Mouse (Mus musculus) embryo, embryonic 10.5 days (tissue): ENCODE results near the gene Plekha6.

Experiments used
- DNase-seq: peaks from one replicate; pipeline ENCODE4 v3.0.0-alpha.2; 2015; ENCODE audit warnings: low spot score

The Plekha6 gene

DNA sequence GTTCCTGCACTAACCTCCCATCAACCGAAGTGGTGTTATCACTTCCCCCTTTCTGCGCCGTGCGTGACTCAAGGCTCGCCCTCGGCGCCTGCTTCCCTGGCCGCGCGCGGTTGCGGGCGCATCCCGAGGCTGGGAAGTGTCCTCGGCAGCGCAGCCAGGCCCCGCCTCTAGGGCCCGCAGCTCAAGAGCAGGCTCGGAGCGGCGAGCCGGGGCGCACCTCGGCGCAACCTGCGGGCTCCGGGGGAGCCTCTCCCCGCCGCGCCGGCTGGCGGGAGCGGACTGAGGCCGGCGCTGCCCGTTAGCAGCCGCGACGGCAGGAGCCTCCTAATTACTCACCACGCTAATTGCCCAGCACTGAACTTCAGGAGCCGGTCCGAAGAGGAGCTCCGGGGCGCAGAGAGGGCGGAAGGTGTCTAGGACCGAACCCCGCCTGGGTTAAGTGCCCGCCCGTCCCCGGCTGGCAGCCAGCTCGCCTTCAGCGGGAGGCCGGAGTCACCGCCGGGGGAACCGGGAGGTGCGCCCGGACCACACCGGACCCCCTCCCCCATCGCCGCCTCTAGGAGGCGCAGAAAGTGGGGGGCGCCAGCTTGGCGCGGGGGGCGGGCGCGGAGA is at the start of gene Plekha6:
Gene Plekha6, plus strand, starts transcription at position 391 of the 612 bp plus-strand sequence.
- peak; percentile 58 for DNase-seq

DNA sequence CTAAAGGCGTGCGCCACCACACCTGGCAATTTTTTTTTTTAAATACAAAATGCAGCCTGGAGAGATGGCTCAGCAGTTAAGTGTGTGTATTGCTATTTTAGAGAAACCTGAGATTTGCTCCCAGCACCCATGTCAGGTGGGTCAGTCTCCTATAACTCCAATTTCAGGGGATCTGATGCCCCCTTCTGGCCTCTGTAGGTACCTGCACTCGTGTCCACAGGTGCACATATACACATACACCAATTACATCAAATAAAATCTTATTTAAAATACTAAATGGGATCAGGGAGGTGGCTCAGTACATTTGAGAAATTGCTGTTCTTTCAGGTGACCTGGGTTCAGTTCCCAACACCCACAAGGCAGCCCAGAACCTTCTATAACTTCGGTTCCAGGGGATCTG is 47.9 kb upstream of the Plekha6 start:
- DNase-seq = no peak

- DNase-seq = peak; percentile 21
Measured at GRCm38 (mm10) chr1:133118127-133118526, 45.9 kb upstream of the Plekha6 start.

DNA sequence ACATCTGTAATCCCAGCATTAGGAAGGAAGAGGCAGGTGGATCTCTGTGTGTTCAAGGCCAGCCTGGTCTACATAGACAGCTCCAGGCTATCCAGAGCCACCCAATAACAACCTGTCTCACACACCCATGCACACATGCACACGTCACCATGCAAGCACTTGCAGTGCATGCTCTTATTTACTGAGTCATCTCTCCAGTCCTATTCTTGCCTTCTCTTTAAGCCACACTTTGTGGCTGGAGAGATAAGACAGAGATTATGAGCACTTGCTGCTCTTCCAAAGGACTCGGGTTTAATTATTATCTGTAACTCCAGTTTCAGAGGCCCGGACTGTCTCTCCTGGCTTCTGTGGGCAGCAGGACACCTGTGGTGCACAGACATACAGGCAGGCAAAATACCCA is 45.2 kb upstream of the Plekha6 start:
- DNase-seq = no peak

DNA sequence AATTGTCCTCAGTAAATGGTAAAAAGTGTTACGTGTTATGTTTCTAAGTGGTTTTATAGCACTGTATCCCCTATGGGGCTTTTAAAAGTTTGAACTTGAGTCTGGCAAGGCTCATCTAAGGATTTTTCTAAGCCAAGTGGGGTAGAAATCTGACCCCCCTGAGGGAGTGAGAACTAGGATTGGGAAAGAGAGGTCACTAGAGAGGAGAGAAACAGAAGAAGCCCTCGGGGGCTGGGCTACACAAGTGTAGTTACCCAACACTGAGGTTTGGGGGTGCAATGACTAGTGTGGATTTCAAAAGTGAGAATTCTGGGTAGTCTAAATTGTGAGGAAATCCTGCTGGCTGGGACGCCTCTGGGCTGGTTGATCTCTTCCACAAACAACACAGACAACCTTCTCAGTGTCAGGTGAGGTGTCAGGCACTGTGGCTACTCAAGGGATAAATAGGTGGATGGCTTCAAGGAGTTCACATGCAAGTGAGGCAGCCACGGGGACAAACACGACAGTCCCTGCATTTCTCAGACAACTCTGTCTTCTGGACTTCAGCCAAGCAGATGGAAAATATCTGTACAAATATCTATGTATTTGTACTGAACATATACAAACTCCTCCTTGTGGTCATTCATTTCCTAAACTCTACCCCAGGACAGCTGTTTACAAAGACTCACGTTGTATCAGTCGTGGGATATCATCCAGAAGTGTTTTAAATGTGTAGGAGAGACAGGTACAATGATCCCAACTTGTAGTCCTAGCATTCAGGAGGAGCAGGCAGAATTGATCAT is 43.9 kb upstream of the Plekha6 start:
- no peak for DNase-seq

DNA sequence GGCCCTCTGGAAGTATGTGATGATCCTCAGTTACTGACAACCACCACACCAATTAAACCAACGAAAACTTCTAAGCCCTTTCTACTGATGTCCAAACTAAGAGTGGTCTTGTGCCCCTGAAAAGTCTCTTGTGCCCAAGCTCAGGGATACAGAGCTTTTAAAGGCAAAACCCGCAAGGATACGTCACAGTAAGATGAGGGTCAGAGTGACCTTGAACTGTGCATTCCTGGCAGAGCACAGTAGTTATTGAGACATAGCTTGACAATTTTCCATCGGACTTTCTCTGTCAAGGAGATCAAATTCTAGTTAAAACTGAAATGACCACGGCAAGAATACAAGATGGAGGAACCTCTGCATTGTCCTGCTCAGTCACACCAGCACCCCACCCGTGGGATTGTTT is 42.8 kb upstream of the Plekha6 start:
- no peak for DNase-seq

GRCm38 (mm10) chr1:133124137-133124536 is 39.9 kb upstream of the Plekha6 start:
- DNase-seq = no peak

DNA sequence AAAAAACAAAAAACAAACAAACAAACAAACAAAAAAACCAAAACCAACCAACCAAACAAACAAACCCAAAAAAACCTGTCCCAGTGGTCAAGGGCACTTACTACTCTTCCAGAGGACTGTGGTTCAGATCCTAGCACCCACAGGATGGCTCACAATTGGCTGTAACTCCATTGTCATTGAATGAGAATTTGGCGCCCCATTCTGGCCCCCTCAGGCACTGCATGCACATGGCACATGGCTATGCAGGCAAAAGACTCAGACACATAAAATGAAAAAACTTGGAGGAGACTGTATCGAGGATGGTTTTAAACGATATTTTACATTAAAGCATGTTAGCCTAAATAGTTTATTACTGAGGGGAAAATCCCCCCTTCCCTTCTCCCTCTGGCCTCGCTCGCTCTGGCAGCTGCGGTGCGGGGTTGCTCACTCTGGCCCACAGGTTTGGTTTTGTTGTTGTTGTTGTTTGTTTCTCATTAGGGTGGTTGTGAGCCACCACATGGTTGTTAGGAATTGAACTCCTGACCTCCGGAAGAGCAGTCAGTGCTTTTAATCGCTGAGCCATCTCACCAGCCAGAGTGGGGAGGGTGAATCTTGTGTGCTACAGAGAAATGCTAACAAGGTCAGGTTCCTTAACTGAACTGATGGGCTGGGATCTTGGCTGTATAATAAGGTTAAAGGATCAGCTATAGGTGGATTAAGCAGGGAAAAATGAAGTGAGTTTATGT is 38.2 kb upstream of the Plekha6 start:
- DNase-seq = no peak

DNA sequence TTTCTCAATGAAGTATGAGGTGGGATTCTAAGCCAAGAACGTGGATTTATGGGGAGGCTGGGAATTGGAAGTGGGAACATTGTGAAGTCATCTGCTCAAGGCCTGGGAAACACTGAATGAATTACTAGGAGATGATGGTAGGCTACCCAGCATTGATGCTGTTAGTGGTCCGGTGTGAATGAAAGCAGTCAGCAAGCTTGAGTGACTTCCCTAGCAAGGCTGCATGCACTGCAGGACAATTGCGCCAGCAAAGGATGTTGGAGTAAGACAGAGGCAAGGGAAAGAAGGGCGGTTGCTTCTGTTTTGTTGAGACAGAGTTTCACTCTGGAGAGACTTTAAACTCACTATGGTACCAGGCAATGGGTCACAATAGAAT is 37.7 kb upstream of the Plekha6 start:
- no peak for DNase-seq

GRCm38 (mm10) chr1:133127328-133127727 is 36.7 kb upstream of the Plekha6 start:
- DNase-seq = no peak

DNA sequence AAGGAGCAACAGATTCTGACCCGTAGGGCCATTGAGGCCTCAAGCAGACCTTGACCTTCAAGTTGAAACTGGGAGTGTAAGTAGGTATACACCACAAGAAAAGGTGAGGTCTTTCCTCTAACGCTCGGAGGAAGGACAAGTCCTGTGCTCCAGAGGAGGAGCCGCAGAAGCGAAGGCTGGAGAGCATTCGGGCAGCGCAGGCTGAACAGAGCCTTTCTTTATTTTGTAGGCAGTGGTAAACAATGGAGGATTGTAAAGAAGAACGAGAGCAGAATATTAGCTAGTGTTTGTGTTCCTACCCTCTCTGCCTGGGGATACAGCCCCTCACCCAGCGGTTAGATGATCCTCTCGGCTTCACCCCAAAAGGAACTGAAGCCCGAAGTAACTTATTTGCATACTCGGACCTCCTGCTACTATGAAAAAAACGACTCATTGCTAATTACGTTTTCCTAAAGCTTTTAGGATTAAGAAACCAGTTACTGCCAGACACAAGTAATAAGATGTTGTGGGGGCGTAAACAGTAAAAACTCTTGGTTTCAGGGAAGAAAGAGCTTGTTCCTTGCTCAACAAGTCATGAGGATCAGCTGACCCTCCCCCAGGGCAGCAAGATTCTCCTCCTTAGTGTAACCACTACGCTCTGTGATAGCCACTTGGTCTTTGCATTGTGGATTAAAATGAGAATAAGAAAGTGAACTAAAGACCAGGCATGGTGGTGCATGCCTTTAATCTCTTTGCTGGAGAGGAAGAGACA is 34.4 kb upstream of the Plekha6 start:
- peak; percentile 48 for DNase-seq

GRCm38 (mm10) chr1:133130638-133131560 is 33.1 kb upstream of the Plekha6 start, which contains the start of gene Ppp1r15b:
Gene Ppp1r15b (plus strand): TSS chr1:133131143.
- DNase-seq = peak; percentile 99

DNA sequence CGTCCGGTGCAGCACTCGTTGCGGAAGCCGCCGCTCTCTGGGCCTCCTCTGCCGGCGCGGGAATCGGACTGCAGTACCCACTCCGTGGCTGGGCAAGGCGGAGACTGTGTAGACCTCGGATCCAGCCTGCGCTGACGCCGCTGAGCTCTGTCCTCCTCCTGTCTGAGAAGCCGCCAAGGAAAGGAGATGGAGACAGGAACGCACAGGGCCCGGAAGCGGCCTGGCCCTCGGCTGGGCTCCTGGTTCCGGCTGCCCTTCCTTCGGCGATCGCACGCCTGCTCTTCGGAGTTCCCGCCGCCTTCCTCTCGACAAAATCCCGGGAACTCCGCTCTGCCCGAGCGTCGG is 32.5 kb upstream of the Plekha6 start:
- no peak for DNase-seq

- DNase-seq = peak; percentile 30
Measured at GRCm38 (mm10) chr1:133131936-133132335, 32.1 kb upstream of the Plekha6 start.

DNA sequence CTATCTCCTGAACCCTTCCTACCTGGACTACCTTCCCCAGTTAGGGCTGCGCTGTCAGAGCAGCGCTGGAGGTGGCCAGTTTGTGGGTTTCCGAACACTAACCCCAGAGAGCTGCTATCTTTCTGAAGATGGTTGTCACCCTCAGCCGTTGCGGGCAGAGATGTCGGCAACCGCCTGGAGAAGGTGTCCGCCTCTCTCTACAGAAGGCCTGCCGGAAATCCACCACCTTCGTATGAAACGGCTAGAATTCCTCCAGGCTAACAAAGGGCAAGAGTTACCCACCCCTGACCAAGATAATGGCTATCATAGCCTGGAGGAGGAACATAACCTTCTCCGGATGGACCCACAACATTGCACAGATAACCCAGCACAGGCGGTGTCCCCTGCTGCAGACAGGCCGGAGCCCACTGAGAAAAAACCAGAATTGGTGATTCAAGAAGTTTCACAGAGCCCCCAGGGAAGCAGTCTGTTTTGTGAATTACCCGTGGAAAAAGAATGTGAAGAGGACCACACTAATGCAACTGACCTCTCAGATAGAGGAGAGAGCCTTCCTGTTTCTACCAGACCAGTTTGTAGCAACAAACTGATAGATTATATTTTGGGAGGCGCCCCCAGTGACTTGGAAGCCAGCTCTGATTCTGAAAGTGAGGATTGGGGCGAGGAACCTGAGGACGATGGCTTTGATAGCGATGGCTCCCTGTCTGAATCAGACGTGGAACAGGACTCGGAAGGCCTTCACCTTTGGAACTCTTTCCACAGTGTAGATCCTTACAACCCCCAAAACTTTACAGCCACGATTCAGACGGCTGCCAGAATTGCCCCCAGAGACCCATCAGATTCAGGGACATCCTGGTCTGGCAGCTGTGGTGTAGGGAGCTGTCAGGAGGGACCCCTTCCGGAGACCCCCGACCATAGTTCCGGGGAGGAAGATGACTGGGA is 31.4 kb upstream of the Plekha6 start:
- no peak for DNase-seq

- no peak for DNase-seq
Measured at GRCm38 (mm10) chr1:133133425-133133824, 30.6 kb upstream of the Plekha6 start.

- no peak for DNase-seq
Measured at GRCm38 (mm10) chr1:133134071-133134470, 29.9 kb upstream of the Plekha6 start.

GRCm38 (mm10) chr1:133134881-133135280 is 29.1 kb upstream of the Plekha6 start:
- no peak for DNase-seq

DNA sequence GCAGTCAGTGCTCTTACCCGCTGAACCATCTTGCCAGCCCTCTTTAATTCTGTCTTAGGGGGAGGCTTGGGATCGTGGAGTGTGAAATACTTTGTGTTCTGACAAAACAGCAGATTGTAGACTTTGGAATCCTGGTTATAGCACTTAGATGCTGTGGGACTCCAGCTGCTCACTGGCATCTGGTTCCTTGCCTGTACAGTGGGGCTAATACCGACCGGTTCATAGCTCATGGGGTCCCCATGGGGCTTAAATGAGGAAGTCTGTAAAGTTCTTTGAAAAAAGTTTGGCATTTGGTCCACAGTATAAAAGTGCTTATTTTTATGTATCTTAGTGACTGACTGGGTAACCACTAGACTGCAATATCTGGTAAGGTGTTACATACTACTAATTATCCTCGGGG is 28.2 kb upstream of the Plekha6 start:
- DNase-seq = no peak

DNA sequence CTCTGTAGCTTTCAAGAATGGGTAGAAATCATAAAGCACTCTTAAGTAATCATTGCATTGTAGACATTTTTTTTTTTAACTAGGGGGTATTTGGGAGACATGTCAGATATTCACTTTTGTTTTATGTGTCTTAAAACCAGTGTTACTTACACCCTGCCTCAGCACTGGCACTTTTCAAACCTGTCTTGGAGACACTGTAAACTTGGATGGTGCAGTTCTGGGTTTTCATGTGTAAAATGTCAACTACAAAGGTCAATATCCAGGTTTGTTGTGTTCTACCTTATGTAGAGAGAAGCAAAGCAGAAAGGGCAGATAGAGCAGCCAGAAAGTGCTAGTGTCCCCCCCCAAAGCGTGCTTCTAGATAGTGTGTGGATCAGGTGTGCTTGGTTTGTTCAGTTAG is 25.6 kb upstream of the Plekha6 start:
- DNase-seq = no peak
